Mouse (Mus musculus): ENCODE data around the gene N4bp1. TPM values are rescaled to one million over a fixed set of nuclear protein-coding genes. Genes with fewer than 3 reads are reported as not detected.

N4bp1 gene
- polyA plus RNA-seq, 1 experiment from 2014 or later = 11.1 TPM

GRCm38 (mm10) chr8:86856248-86856647 lies 28.8 kb downstream of the N4bp1 start:
- Histone ChIP-seq H3K4me3 (ENCODE audit: low read depth, low read length) (no peak overlapping the region), H3K4me2 (ENCODE audit: low read depth) (no peak overlapping the region), H3K27me3 (ENCODE audit: control insufficient read depth, insufficient read depth, low read length) (no peaks in the 10 kb centered on the region), H3K4me1 (ENCODE audit: control insufficient read depth, insufficient read depth, low read length) (no peaks in the 10 kb centered on the region), H3K9me3 (ENCODE audit: control insufficient read depth, low read length) (no peaks in the 10 kb centered on the region), H3K36me3 (ENCODE audit: control insufficient read depth, insufficient read depth, low read length) (no peaks in the 10 kb centered on the region; the same call in 1 of the 2 replicates), H3K27ac (ENCODE audit: low read depth, low read length) (no peak overlapping the region), H3K9ac (ENCODE audit: low read length) (no peak overlapping the region)
- DNase-seq (ENCODE audit: low spot score) = no peak
- WGBS = 89% methylated on average over 7 of the region's 7 CpGs
- ATAC-seq (ENCODE audit: insufficient read depth, low FRiP score, low TSS enrichment) = no peak

- Histone ChIP-seq H3K27ac (ENCODE audit: low read depth, low read length) (no peak overlapping the region), H3K9ac (ENCODE audit: low read length) (no peak overlapping the region), H3K9me3 (ENCODE audit: control insufficient read depth, low read length) (no peaks in the 10 kb centered on the region), H3K4me2 (ENCODE audit: low read depth) (no peak overlapping the region), H3K4me3 (ENCODE audit: low read depth, low read length) (no peak overlapping the region), H3K36me3 (ENCODE audit: control insufficient read depth, insufficient read depth, low read length) (no peaks in the 10 kb centered on the region), H3K27me3 (ENCODE audit: control insufficient read depth, insufficient read depth, low read length) (no peaks in the 10 kb centered on the region), H3K4me1 (ENCODE audit: control insufficient read depth, insufficient read depth, low read length) (no peaks in the 10 kb centered on the region)
- ATAC-seq (ENCODE audit: insufficient read depth, low FRiP score, low TSS enrichment) (no peak), DNase-seq (ENCODE audit: low spot score) (no peak)
- WGBS = 56% methylated on average over 11 of the region's 11 CpGs
Measured at GRCm38 (mm10) chr8:86854686-86855085, 30.4 kb downstream of the N4bp1 start.

GRCm38 (mm10) chr8:86853989-86854373 lies 31.1 kb downstream of the N4bp1 start:
- H3K27ac ChIP-seq (ENCODE audit: low read depth, low read length) = no peak overlapping the region
- H3K27me3 ChIP-seq (ENCODE audit: control insufficient read depth, insufficient read depth, low read length) = no peaks in the 10 kb centered on the region
- H3K9me3 ChIP-seq (ENCODE audit: control insufficient read depth, low read length) = no peaks in the 10 kb centered on the region
- no peak for ATAC-seq (ENCODE audit: insufficient read depth, low FRiP score, low TSS enrichment)
- no peak overlapping the region for H3K9ac ChIP-seq (ENCODE audit: low read length)
- no peak for DNase-seq (ENCODE audit: low spot score)
- WGBS = 71% methylated on average over 2 of the region's 2 CpGs
- H3K4me1 ChIP-seq (ENCODE audit: control insufficient read depth, insufficient read depth, low read length) = no peaks in the 10 kb centered on the region
- H3K4me3 ChIP-seq (ENCODE audit: low read depth, low read length) = no peak overlapping the region
- H3K36me3 ChIP-seq (ENCODE audit: control insufficient read depth, insufficient read depth, low read length) = no peaks in the 10 kb centered on the region
- H3K4me2 ChIP-seq (ENCODE audit: low read depth) = no peak overlapping the region

- no peaks in the 10 kb centered on the region for H3K36me3 ChIP-seq (ENCODE audit: control insufficient read depth, insufficient read depth, low read length)
- no peak overlapping the region for H3K4me2 ChIP-seq (ENCODE audit: low read depth)
- no peak overlapping the region for H3K27ac ChIP-seq (ENCODE audit: low read depth, low read length)
- DNase-seq (ENCODE audit: low spot score) (no peak), ATAC-seq (ENCODE audit: insufficient read depth, low FRiP score, low TSS enrichment) (no peak)
- H3K27me3 ChIP-seq (ENCODE audit: control insufficient read depth, insufficient read depth, low read length) = no peaks in the 10 kb centered on the region
- H3K9ac ChIP-seq (ENCODE audit: low read length) = no peak overlapping the region
- no peaks in the 10 kb centered on the region for H3K9me3 ChIP-seq (ENCODE audit: control insufficient read depth, low read length)
- whole genome bisulfite sequencing = 92% methylated on average over 8 of the region's 8 CpGs
- no peak overlapping the region for H3K4me3 ChIP-seq (ENCODE audit: low read depth, low read length)
- H3K4me1 ChIP-seq (ENCODE audit: control insufficient read depth, insufficient read depth, low read length) = no peaks in the 10 kb centered on the region
Measured at GRCm38 (mm10) chr8:86853266-86853988, 31.6 kb downstream of the N4bp1 start.

GRCm38 (mm10) chr8:86852491-86852890 lies 32.6 kb downstream of the N4bp1 start:
- Histone ChIP-seq H3K4me2 (ENCODE audit: low read depth) (no peak overlapping the region), H3K27me3 (ENCODE audit: control insufficient read depth, insufficient read depth, low read length) (no peaks in the 10 kb centered on the region), H3K36me3 (ENCODE audit: control insufficient read depth, insufficient read depth, low read length) (no peaks in the 10 kb centered on the region), H3K9ac (ENCODE audit: low read length) (no peak overlapping the region), H3K9me3 (ENCODE audit: control insufficient read depth, low read length) (no peaks in the 10 kb centered on the region), H3K4me1 (ENCODE audit: control insufficient read depth, insufficient read depth, low read length) (no peaks in the 10 kb centered on the region), H3K27ac (ENCODE audit: low read depth, low read length) (no peak overlapping the region), H3K4me3 (ENCODE audit: low read depth, low read length) (no peak overlapping the region)
- WGBS = 93% methylated on average over 3 of the region's 3 CpGs
- DNase-seq (ENCODE audit: low spot score) = no peak
- ATAC-seq (ENCODE audit: insufficient read depth, low FRiP score, low TSS enrichment) = no peak

GRCm38 (mm10) chr8:86848876-86849275 lies 36.2 kb downstream of the N4bp1 start:
- Histone ChIP-seq H3K9me3 (ENCODE audit: control insufficient read depth, low read length) (no peaks in the 10 kb centered on the region), H3K4me1 (ENCODE audit: control insufficient read depth, insufficient read depth, low read length) (no peaks in the 10 kb centered on the region), H3K27me3 (ENCODE audit: control insufficient read depth, insufficient read depth, low read length) (no peaks in the 10 kb centered on the region), H3K36me3 (ENCODE audit: control insufficient read depth, insufficient read depth, low read length) (no peaks in the 10 kb centered on the region; the same call in 1 of the 2 replicates), H3K9ac (ENCODE audit: low read length) (no peak overlapping the region), H3K4me3 (ENCODE audit: low read depth, low read length) (no peak overlapping the region), H3K4me2 (ENCODE audit: low read depth) (no peak overlapping the region), H3K27ac (ENCODE audit: low read depth, low read length) (no peak overlapping the region)
- WGBS = 97% methylated on average over 5 of the region's 5 CpGs
- ATAC-seq (ENCODE audit: insufficient read depth, low FRiP score, low TSS enrichment) = no peak
- DNase-seq (ENCODE audit: low spot score) = no peak

- H3K4me2 ChIP-seq (ENCODE audit: low read depth) = no peak overlapping the region
- no peaks in the 10 kb centered on the region; the same call in 1 of the 2 replicates for H3K36me3 ChIP-seq (ENCODE audit: control insufficient read depth, insufficient read depth, low read length)
- H3K4me3 ChIP-seq (ENCODE audit: low read depth, low read length) = no peak overlapping the region
- H3K27me3 ChIP-seq (ENCODE audit: control insufficient read depth, insufficient read depth, low read length) = no peaks in the 10 kb centered on the region
- ATAC-seq (ENCODE audit: insufficient read depth, low FRiP score, low TSS enrichment) = no peak
- no peak overlapping the region for H3K9ac ChIP-seq (ENCODE audit: low read length)
- no peak for DNase-seq (ENCODE audit: low spot score)
- 92% methylated on average over 6 of the region's 6 CpGs for WGBS
- no peaks in the 10 kb centered on the region for H3K9me3 ChIP-seq (ENCODE audit: control insufficient read depth, low read length)
- no peaks in the 10 kb centered on the region for H3K4me1 ChIP-seq (ENCODE audit: control insufficient read depth, insufficient read depth, low read length)
- H3K27ac ChIP-seq (ENCODE audit: low read depth, low read length) = no peak overlapping the region
Measured at GRCm38 (mm10) chr8:86848401-86848800, 36.7 kb downstream of the N4bp1 start.

GRCm38 (mm10) chr8:86847091-86847490 lies 38.0 kb downstream of the N4bp1 start:
- H3K9me3 ChIP-seq (ENCODE audit: control insufficient read depth, low read length) = no peaks in the 10 kb centered on the region
- H3K27me3 ChIP-seq (ENCODE audit: control insufficient read depth, insufficient read depth, low read length) = no peaks in the 10 kb centered on the region
- H3K4me1 ChIP-seq (ENCODE audit: control insufficient read depth, insufficient read depth, low read length) = no peaks in the 10 kb centered on the region
- no peak overlapping the region for H3K9ac ChIP-seq (ENCODE audit: low read length)
- DNase-seq (ENCODE audit: low spot score) (no peak), ATAC-seq (ENCODE audit: insufficient read depth, low FRiP score, low TSS enrichment) (no peak)
- H3K4me2 ChIP-seq (ENCODE audit: low read depth) = no peak overlapping the region
- H3K4me3 ChIP-seq (ENCODE audit: low read depth, low read length) = no peak overlapping the region
- 77% methylated on average over 3 of the region's 3 CpGs for WGBS
- no peak overlapping the region for H3K27ac ChIP-seq (ENCODE audit: low read depth, low read length)
- peaks cover 2% of the 10 kb centered on the region; the same call in 1 of the 2 replicates for H3K36me3 ChIP-seq (ENCODE audit: control insufficient read depth, insufficient read depth, low read length)

- Histone ChIP-seq H3K9me3 (ENCODE audit: control insufficient read depth, low read length) (no peaks in the 10 kb centered on the region), H3K9ac (ENCODE audit: low read length) (no peak overlapping the region), H3K27ac (ENCODE audit: low read depth, low read length) (no peak overlapping the region), H3K4me2 (ENCODE audit: low read depth) (no peak overlapping the region), H3K4me1 (ENCODE audit: control insufficient read depth, insufficient read depth, low read length) (no peaks in the 10 kb centered on the region), H3K36me3 (ENCODE audit: control insufficient read depth, insufficient read depth, low read length) (peaks cover 2% of the 10 kb centered on the region; the same call in 1 of the 2 replicates), H3K27me3 (ENCODE audit: control insufficient read depth, insufficient read depth, low read length) (no peaks in the 10 kb centered on the region), H3K4me3 (ENCODE audit: low read depth, low read length) (no peak overlapping the region)
- ATAC-seq (ENCODE audit: insufficient read depth, low FRiP score, low TSS enrichment) = no peak
- 94% methylated on average over 5 of the region's 5 CpGs for WGBS
- no peak for DNase-seq (ENCODE audit: low spot score)
Measured at GRCm38 (mm10) chr8:86845875-86846274, 39.2 kb downstream of the N4bp1 start.
